Mouse (Mus musculus) heart, embryonic 10.5 days (tissue): ENCODE measurements around the gene H2-Ab1. TPM values are rescaled to one million over a fixed set of nuclear protein-coding genes. Genes with fewer than 3 reads are reported as not detected.
"Not testable (repeated sequence)": the region's sequence is repeated elsewhere in the genome, so short reads cannot be mapped to it uniquely, and the experiment has no call there.

Experiments used
- DNase-seq: peaks from one replicate; pipeline ENCODE4 v3.0.0-alpha.2; 2017; ENCODE audit warnings: low spot score
- H3K27ac ChIP-seq: fragments of 300-500 bp; sonication (generic); 2 replicates; pipeline ENCODE4 v1.5.1; 2016; ENCODE audit warnings: mild to moderate bottlenecking
- H3K27me3 ChIP-seq: fragments of 300-500 bp; sonication (generic); 2 replicates; pipeline ENCODE4 v1.6.1; 2016; ENCODE audit warnings: mild to moderate bottlenecking; ENCODE audit not compliant: poor library complexity, insufficient read depth, severe bottlenecking
- H3K36me3 ChIP-seq: fragments of 300-500 bp; sonication (generic); 2 replicates; pipeline ENCODE4 v1.6.1; 2016; ENCODE audit warnings: mild to moderate bottlenecking, moderate library complexity
- H3K4me1 ChIP-seq: fragments of 300-500 bp; sonication (generic); 2 replicates; pipeline ENCODE4 v1.6.1; 2016; ENCODE audit warnings: mild to moderate bottlenecking
- H3K4me3 ChIP-seq: fragments of 300-500 bp; sonication (generic); 2 replicates; pipeline ENCODE4 v1.5.1; 2016; ENCODE audit warnings: mild to moderate bottlenecking, moderate library complexity
- H3K9me3 ChIP-seq: fragments of 300-500 bp; sonication (generic); 2 replicates; pipeline ENCODE4 v1.6.1; 2016; ENCODE audit warnings: mild to moderate bottlenecking, moderate library complexity
- WGBS: fragments of 180-500 bp; shearing (Covaris S2); methylation state at CpG from one replicate; pipeline ENCODE4 v1.1.7; 2016; 5-methylcytosine and 5-hydroxymethylcytosine counted together
- polyA plus RNA-seq: library from polyadenylated mRNA; unstranded; fragments of >200 nt; fragmentation: Nextera tagmentation; extraction: Ambion mirVana; gene quantifications from 2 replicates; pipeline ENCODE4 v1.2.1, GENCODE M21; 2016

Gene H2-Ab1
- 13.2 and 14.6 TPM in 2 replicates for polyA plus RNA-seq

DNA sequence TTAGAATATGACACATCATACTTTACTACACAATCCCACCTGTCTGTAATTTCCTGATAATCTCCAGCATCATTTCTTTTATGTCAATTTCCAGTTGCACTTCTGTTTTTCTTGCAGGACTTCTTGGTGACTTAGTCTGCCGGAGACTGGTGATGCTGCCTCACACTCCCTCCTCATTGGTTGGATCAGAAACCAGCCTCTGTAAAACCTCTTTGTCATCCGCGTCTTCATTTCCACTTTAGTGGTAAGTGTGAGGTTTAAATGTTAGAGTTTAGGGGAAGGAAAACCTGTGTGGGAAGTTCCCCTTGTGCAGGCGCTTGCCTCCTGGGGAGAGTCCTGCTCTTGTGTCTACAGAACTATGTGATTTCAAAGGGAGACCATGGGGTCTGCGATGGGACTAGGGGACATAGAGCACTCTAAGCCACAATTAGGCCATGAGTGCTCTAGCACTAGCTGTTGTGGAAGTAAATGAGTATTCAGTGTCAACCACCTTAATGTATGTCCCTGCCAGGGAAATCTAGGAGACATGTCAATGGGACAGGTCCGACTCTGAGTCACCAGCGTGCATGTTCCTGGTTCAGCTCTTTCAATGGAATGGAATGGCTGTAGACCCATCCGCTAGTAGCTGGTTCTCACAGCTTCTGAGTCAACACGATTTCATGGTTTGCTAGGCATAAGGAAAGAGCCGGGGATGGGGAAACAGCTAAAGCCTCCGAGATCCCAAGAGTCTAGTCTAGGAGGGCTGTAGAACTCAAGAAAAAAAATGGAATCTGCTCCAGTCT lies at the start of gene H2-Ab1:
Gene H2-Ab1 (plus strand): TSS at position 96 of the 782 bp plus-strand sequence.
- peaks cover 25% of the 10 kb centered on the region for H3K27me3 ChIP-seq
- H3K4me1 ChIP-seq: no peaks in the 10 kb centered on the region
- WGBS: 69% methylated on average over 11 of the region's 11 CpGs
- H3K36me3 ChIP-seq: no peaks in the 10 kb centered on the region
- H3K9me3 ChIP-seq: no peaks in the 10 kb centered on the region
- H3K27ac ChIP-seq: no peak within 1 kb of the TSS
- H3K4me3 ChIP-seq: no peak within 1 kb of the TSS
- no peak for DNase-seq

DNA sequence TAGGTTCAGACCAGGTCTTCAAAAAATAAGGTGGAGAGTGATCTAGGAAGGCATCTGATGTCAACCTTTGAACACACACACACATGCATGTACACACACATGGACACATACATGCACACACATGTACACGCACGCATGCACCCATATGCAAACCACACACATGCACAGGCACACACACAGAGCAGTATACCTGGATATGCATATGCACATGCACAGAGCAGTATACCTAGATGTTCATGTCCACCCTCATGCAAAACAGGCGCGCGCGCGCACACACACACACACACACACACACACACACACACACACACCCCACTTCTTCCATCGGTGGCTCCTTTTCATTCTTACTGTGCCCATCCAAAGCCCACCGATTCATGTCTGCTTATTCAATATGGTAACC lies 49.6 kb upstream of the H2-Ab1 start:
- H3K4me3 ChIP-seq: no peak overlapping the region
- no peak overlapping the region for H3K27ac ChIP-seq
- no peaks in the 10 kb centered on the region for H3K36me3 ChIP-seq
- peaks cover 91% of the 10 kb centered on the region for H3K27me3 ChIP-seq
- H3K9me3 ChIP-seq: no peaks in the 10 kb centered on the region
- H3K4me1 ChIP-seq: peaks cover 19% of the 10 kb centered on the region
- no peak for DNase-seq
- 95% methylated on average over 9 of the region's 9 CpGs for WGBS

DNA sequence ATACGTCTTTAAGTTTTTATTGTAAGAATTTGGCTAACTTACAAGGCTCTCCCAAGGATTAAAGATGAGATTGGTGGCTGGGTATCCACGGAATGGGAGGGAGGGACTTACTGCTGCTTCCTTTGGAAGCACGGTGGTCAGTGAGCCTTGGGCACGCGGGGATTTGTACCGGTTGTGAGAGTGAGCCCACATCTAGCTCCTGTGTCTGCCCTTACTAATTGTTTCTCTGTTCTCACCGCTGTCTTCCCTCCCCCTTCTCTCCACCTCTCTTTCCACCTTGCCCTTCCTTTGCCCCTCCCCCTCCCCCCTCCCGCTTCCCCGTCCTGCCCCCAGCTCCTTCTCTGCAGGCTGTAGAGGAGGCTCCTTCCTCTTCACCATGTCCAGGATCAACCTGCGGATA lies 49.1 kb upstream of the H2-Ab1 start:
- Histone ChIP-seq H3K4me3 (no peak overlapping the region), H3K4me1 (peaks cover 19% of the 10 kb centered on the region), H3K27me3 (peaks cover 91% of the 10 kb centered on the region), H3K36me3 (no peaks in the 10 kb centered on the region), H3K27ac (no peak overlapping the region), H3K9me3 (no peaks in the 10 kb centered on the region)
- WGBS: 19% methylated on average over 10 of the region's 10 CpGs
- DNase-seq: no peak

DNA sequence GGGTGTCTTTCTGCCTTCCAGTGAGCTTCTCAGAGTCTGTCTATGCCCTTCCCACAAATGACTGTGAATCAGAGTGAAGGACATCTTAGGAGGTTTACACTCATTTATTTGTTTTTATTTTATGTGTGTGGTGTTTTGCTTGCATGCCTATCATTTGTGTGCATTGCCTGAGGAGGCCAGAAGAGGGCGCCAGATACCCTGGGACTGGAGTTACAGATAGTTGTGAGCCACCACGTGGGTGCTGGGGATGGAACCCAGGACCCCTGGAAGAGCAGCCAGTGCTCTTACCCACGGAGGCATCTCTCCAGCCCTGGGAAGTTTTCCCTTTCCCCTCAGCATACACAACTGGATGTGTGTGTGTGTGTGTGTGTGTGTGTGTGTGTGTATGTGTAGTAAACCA lies 47.8 kb upstream of the H2-Ab1 start:
- no peaks in the 10 kb centered on the region for H3K9me3 ChIP-seq
- WGBS: 45% methylated on average over 3 of the region's 3 CpGs
- no peak overlapping the region for H3K27ac ChIP-seq
- H3K36me3 ChIP-seq: no peaks in the 10 kb centered on the region
- H3K4me3 ChIP-seq: no peak overlapping the region
- H3K4me1 ChIP-seq: peaks cover 16% of the 10 kb centered on the region
- no peak for DNase-seq
- H3K27me3 ChIP-seq: peaks cover 93% of the 10 kb centered on the region

DNA sequence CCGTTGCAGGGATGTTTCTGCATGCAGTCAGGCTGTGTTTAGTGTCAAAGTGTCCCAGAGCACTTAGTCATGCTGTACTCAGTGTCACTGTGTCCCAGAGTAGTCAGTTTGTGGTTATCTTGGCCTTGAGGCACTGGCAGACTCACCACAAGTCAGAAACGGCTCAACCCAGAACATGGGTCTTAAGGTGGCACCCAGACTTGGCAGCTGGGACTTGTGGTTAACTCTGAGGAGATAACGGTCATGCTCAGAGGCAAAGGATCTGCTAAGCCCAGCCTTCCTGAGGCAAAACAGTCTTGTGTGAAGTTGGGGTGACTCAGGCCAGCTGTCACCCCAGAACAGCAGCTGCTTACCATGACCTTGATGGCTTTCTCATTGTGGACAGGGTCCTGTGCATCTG lies 46.9 kb upstream of the H2-Ab1 start:
- Histone ChIP-seq H3K27ac (no peak overlapping the region), H3K36me3 (no peaks in the 10 kb centered on the region), H3K4me1 (peaks cover 7% of the 10 kb centered on the region; the same call in 1 of the 2 replicates), H3K4me3 (no peak overlapping the region), H3K27me3 (peaks cover 93% of the 10 kb centered on the region), H3K9me3 (no peaks in the 10 kb centered on the region)
- 62% methylated on average over 3 of the region's 3 CpGs for WGBS
- DNase-seq: no peak

DNA sequence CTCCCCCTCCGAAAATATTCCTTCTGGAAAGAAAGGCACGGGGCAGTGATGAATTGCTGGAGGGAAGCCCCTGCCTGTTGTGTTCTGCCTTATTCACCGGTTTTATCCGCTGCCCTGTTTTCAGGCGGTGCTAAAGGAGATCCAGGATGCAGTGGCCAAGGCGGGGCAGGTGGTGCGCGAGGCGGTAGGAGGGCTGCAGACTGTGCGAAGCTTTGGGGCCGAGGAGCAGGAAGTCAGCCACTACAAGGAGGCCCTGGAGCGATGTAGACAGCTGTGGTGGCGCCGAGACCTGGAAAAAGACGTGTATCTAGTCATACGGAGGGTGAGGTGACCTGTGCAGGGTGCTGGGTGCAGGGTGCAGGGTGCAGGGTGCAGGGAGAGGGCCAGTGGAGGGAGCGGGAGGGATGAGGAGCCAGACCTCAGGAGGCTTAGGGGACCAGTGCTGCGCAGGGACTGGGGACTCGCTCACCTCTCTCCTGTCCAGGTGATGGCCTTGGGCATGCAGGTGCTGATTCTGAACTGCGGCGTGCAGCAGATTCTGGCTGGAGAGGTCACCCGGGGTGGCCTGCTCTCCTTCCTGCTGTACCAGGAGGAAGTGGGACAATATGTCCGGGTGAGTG lies 45.6 kb upstream of the H2-Ab1 start:
- Histone ChIP-seq H3K27ac (no peak overlapping the region), H3K27me3 (peaks cover 84% of the 10 kb centered on the region), H3K36me3 (no peaks in the 10 kb centered on the region), H3K4me1 (0 out of 2 replicates have a peak, but pooled peaks cover 6% of the 10 kb centered on the region), H3K4me3 (no peak overlapping the region), H3K9me3 (no peaks in the 10 kb centered on the region)
- no peak for DNase-seq
- 24% methylated on average over 23 of the region's 23 CpGs for WGBS

DNA sequence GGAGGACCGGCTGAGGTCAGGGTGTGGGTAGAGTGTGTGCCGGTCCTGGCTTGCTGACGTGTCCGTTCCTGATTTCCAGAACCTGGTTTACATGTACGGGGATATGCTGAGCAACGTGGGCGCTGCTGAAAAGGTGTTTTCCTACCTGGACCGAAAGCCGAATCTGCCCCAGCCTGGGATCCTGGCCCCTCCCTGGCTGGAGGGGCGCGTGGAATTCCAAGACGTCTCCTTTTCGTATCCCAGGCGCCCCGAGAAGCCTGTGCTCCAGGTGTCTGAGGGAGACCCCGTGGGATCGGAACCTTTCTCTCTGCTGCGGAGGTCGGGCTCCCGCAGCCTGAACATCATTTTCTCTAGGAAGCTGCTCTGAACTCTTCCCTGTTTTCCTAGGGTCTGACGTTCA lies 43.6 kb upstream of the H2-Ab1 start:
- 54% methylated on average over 21 of the region's 21 CpGs for WGBS

DNA sequence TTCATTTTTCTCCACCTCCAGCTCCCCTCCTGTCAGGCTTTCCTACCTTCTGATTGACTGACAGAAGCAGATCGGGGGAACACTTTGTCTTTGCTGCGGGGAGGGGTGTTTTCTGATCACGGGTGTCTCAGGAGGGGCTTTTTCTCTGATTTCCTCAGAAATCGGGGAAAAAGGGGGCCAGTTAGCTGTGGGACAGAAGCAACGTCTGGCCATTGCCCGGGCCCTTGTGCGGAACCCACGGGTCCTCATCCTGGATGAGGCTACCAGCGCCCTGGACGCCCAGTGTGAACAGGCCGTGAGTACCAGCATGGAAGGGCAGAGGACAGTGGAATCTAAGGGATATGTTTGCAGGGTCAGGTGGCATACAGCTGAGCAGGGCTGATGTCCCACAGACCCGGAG lies 42.3 kb upstream of the H2-Ab1 start:
- H3K4me3 ChIP-seq: no peak overlapping the region
- WGBS: 83% methylated on average over 12 of the region's 12 CpGs
- peaks cover 58% of the 10 kb centered on the region for H3K27me3 ChIP-seq
- H3K9me3 ChIP-seq: peaks cover 4% of the 10 kb centered on the region; the same call in 1 of the 2 replicates
- H3K27ac ChIP-seq: no peak overlapping the region
- no peak for DNase-seq
- H3K4me1 ChIP-seq: 0 out of 2 replicates have a peak, but pooled peaks cover 6% of the 10 kb centered on the region
- no peaks in the 10 kb centered on the region for H3K36me3 ChIP-seq

More for the DNA sequence above, 43.6 kb upstream of the H2-Ab1 start:
- no peak overlapping the region for H3K27ac ChIP-seq
- H3K4me1 ChIP-seq: 0 out of 2 replicates have a peak, but pooled peaks cover 6% of the 10 kb centered on the region
- H3K4me3 ChIP-seq: no peak overlapping the region
- DNase-seq: no peak
- peaks cover 1% of the 10 kb centered on the region; the same call in 1 of the 2 replicates for H3K9me3 ChIP-seq
- no peaks in the 10 kb centered on the region for H3K36me3 ChIP-seq
- H3K27me3 ChIP-seq: peaks cover 68% of the 10 kb centered on the region

DNA sequence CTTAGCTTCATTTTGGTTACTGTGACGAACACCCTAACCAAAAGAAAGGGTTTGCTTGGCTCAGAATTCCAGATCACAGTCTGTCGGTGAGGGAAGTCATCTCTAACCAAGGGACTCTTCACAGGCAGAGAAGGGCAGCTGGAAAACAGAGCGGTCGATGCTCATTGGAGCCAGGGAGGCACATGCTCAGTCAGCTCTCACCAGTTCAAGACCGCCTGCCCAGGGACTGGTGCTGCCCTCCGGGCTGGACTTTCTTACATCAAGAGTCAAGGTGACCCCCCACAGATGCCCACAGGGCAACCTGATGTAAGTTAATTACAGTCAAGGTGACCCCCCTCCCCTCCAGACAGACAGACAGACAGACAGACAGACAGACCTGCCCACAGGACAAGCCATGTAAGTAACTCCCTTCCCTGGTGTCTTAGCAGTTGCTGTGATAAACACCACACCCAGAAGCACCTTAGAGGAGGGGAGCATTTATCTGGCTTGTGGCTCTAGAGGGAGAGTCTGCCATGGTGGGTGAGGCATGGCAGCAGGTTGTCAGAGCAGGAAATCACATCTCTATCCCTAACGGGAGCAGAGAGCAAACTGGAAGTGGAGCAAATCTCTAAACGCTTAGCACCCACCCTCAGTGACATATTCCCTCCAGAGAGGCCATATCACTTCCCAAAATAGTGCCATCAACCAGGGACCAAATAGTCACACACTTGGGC lies 40.1 kb upstream of the H2-Ab1 start:
- 83% methylated on average over 8 of the region's 8 CpGs for WGBS
- Histone ChIP-seq H3K4me1 (no peaks in the 10 kb centered on the region), H3K27me3 (peaks cover 36% of the 10 kb centered on the region)

DNA sequence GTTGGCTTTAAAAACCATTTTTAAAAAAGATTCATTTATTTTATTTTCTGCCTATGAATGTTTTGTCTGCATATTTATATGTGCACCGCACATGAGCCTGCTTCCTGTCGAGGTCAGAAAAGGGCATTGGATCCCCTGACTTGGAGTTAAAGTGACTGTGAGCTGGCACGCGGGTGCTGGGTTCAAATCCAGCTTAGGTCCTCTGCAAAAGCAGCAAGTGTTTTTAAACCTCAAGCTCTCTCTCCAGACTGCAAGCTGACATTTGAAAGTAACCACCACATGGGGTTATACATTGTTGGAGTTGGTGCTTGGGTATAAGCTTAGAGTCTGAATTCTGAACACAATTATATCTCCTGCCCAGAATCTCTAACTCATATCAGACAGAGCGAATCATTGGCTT lies 39.5 kb upstream of the H2-Ab1 start:
- no peak overlapping the region for H3K27ac ChIP-seq
- H3K4me3 ChIP-seq: no peak overlapping the region
- DNase-seq: no peak
- H3K36me3 ChIP-seq: no peaks in the 10 kb centered on the region
- peaks cover 30% of the 10 kb centered on the region for H3K27me3 ChIP-seq
- no peaks in the 10 kb centered on the region for H3K4me1 ChIP-seq
- peaks cover 4% of the 10 kb centered on the region; the same call in 1 of the 2 replicates for H3K9me3 ChIP-seq
- 88% methylated on average over 5 of the region's 5 CpGs for WGBS

More for the DNA sequence above, 40.1 kb upstream of the H2-Ab1 start:
- Histone ChIP-seq H3K9me3 (peaks cover 4% of the 10 kb centered on the region; the same call in 1 of the 2 replicates), H3K36me3 (no peaks in the 10 kb centered on the region), H3K4me3 (no peak overlapping the region), H3K27ac (no peak overlapping the region)
- no peak for DNase-seq

DNA sequence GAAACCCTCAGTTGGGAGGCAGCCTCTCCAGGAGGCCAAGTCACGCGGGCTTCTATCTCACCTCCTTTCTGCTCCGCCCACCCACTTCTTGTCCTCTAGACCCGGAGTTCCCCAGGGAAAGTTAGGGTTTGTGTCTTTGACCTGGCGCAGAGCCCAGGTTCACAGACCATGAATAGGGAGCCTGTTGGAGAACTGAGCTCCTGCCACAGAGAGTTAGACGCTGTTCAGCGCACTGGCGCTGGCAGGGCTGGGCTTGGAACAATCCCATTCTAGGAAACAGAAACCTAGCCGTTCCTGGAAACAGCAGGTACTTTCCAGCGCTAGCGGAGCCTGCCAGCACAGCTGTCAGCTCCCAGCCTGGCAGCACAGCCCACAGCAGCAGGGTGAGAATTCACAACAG lies 38.8 kb upstream of the H2-Ab1 start:
- Histone ChIP-seq H3K9me3 (peaks cover 4% of the 10 kb centered on the region; the same call in 1 of the 2 replicates), H3K27ac (no peak overlapping the region), H3K4me3 (no peak overlapping the region), H3K4me1 (no peaks in the 10 kb centered on the region), H3K27me3 (peaks cover 23% of the 10 kb centered on the region), H3K36me3 (no peaks in the 10 kb centered on the region)
- 89% methylated on average over 11 of the region's 11 CpGs for WGBS
- no peak for DNase-seq

DNA sequence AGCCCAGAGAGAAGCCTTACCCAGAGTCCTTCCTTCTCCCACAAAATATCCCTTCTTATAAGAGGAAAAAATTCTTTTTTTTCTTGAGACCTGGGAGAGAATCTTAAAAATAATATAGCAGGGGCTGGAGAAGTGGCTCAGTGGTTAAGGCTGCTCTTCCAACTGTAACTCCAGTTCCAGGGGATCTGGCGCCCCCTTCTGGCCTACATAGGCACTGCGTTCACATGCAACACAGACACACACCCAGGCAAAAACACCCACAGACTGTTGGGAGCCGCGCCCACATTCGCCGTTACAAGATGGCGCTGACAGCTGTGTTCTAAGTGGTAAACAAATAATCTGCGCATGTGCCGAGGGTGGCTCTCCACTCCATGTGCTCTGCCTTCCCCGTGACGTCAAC lies 38.4 kb upstream of the H2-Ab1 start:
- H3K27me3 ChIP-seq: peaks cover 19% of the 10 kb centered on the region
- H3K36me3 ChIP-seq, H3K9me3 ChIP-seq, H3K4me3 ChIP-seq, H3K27ac ChIP-seq, DNase-seq, H3K4me1 ChIP-seq: not testable (repeated sequence)
- WGBS: 87% methylated on average over 9 of the region's 11 CpGs

DNA sequence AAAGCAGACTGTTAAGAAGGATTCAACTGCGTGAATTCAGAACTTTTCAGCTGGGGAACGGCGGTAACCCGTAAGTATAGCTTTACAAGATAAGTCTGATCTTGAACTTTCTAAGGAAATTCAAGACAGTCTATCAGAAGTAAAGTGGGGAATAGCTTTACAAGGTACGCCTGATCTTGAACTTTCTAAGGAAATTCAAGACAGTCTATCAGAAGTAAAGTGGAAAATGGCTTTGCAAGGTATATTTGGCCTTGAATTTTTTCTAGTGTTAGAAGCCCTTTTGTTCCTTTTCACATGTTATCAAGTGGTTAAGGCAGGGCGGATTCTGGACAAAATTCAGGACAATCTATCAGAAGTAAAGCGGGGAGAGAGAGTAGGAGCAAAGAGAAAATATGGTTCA lies 37.7 kb upstream of the H2-Ab1 start:
- not testable (repeated sequence) for H3K4me1 ChIP-seq, H3K27ac ChIP-seq, H3K4me3 ChIP-seq, H3K9me3 ChIP-seq, DNase-seq, H3K36me3 ChIP-seq
- peaks cover 12% of the 10 kb centered on the region for H3K27me3 ChIP-seq
- WGBS: 91% methylated on average over 5 of the region's 7 CpGs
